Mouse (Mus musculus): Measurements from ENCODE around the gene Osgin1.

The Osgin1 gene

DNA sequence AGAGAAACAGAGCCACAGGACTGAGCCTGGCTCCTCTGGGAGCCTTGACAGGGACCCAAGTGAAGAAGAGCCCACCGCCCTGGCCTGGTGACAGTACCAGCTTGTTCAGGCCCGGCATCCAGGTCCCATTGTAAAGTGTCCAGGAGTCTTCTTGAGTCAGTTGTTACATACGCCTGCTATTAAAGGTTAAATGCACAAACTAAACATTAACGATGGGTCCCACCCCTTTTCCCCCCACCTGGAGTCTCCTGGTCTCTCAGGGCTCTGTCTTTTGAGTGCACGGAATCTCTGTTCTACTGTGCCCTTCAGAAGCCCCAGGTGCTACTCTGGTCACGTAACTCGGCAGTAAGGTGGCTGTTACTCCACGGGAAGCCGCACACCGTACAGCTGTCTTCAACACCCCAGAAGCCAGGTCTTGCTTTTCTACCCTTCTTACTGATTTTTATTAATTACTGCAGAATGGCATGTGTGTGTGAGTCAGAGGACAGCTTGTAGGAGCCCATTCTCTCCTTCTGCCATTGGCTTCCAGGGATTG is 9.7 kb upstream of the Osgin1 start:
- no peak for DNase-seq (ENCODE audit: low spot score in 2 of 2)

DNA sequence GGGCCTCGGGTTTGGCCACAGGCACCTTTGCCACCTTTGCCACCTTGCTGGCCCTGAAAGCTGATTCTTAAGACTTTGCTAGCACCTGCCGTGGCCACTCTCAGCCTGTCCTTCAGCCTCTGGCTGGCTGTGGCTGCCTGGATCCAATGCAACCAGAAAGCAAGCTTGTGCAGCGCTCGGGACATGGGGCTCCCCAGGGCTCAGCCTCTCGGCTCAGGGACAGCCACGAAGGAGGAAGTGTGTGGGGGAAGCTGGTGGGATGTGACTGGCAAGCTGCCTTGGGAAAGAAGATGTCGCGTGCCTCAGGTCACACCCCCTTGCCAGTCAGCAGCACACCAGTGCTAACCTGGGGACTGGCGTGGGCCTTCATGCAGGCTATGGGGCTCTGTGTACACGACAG is 9.2 kb upstream of the Osgin1 start:
- no peak for DNase-seq (ENCODE audit: low spot score in 2 of 2)

DNA sequence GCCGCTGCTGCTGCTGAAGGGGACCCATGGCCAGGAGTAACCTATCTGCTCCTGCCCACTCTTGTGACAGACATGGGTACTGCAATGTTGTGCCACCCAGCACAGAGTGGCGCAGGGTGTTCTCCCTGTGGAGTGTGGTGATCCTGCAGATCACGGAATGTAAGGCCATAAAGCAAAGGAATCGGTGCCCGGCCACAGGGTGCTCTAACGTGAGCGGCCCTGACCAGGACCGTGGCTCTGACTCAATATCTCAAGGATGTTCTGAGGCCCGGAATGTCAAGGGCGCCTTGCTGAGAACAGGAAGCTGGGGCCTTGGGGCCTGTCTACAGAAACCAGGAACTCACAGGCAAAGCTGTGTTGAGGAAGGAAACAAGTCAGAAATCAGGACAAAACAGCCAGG is 8.4 kb upstream of the Osgin1 start:
- DNase-seq (ENCODE audit: low spot score in 2 of 2) = no peak

DNA sequence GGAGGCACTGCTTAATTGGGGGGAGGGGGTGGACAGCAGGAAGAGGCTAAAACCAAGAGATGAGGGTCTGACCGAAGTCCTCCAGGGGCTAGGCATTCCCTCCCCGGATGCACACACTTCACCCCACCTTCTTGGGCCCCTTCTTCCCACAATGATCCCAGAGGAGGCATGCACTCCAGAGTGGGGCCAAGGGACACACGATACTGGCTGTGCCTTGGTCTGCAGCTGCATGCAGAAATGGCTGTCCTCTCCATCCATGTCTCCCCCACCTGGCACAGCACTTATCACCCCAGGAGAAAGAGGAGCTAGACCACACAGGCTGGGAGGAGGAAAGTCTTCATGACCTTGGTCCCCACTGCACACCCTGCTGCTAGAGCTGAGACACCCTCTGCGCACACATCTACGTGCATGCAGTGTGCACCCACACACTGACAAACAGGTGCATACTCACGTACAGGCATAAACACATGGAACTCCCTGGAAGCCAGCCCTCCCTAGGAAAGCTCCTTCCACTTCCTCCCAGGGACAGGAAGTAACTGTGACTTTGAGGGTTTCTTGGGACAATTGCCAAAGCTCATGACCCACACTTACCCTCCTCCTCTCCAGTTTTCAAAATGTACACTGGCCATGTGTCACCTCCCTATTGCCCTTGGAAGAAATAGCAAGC is 7.7 kb upstream of the Osgin1 start:
- DNase-seq (ENCODE audit: low spot score in 2 of 2) = no peak

DNA sequence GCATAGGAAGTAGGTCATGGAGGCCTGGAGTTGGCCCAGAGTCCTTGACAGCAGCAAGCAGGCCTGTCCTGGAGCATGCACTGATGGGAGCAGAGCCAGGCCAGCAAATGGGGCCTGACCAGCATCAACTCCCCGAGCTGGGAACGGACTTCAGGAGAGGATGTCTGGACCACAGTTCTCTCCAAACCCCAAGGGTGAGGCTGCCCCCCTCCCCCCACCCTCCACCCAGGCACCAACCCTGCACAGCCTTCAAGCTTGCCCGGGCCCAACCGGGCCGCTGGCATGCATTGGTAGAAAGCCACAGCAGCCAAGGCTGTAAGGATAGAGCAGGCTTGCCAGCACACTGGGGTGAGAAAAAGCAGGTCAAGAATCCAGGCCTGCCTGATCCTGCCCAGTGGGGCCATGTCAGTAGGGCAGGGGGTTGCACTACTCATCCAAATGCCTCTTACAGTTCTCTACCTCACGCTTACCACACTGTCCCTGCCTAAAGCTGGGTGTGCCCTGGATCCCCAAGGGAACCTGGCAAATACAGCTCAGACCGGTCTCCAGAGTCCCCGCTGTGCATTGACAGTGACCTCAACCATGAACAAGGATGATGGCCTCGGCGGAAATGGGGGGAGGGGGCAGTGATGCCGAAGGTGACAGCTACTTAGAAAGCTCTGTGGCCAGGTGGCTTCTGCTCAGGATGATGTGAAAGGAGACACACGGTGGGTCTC is 6.1 kb upstream of the Osgin1 start:
- DNase-seq (ENCODE audit: low spot score in 2 of 2) = no peak

DNA sequence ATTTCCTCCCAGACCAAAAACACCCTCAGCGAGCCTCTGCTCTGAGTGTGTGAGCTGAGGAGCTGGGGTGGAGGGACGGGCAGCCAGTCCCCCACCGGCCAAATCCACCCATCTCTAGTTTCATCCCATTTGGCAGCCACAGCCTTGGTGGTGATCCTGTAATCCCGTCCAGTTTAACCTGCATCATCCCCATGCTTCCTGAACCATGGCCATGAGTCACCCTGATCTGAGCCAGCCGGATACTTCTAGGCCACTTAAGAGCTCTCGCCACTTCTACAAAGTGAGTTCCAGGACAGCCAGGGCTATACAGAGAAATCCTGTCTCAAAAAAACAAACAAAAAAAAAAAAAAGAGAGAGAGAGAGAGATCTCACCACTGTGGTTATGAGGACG is 5.6 kb upstream of the Osgin1 start:
- no peak for DNase-seq (ENCODE audit: low spot score in 2 of 2)

DNA sequence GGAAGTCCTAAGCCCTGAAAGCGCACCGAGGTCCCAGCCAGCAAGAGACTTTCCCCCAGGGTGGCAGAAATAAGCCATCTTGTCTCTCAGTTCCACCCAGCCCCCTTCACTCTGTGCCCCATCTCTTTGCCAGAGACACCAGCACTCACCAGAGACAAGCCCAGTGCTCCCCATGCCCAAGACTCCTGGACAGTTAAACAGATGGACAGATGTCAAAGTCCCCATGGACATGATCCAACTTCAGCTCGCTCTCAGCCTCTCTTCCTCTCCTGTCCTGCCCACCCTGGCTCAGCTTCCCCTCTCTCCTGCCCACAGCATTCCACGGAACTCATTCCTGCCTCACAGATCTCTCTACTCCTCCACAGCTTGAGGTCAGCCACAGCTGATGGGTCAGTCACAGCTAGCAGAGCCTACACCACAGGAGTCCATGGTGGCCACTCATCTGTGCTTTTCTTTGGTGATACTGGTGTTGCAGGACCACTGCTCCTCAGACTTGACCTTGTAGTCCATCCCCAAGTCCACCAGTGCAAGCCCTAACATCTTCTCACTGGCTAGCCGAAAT is 5.1 kb upstream of the Osgin1 start:
- no peak for DNase-seq (ENCODE audit: low spot score in 2 of 2)

DNA sequence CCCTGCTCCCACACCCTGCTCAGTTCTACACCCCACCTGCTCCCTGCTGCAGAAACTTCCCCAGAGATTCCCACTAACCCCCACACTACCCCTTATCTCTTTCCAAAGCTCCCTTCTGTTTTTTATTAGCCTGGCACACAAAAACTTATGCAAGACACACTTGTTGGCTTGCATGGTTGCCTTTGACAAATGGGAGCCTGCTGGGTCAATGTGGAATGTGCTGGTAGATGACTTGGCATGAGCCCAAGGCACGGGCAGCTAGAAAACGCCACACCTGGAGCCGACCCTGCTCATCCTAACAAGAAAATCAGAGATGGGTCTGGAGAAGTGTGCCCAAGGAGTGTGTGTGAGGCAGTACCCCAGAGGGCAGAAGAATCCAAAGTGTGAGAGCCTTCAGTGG is 4.4 kb upstream of the Osgin1 start:
- DNase-seq (ENCODE audit: low spot score in 2 of 2) = no peak

DNA sequence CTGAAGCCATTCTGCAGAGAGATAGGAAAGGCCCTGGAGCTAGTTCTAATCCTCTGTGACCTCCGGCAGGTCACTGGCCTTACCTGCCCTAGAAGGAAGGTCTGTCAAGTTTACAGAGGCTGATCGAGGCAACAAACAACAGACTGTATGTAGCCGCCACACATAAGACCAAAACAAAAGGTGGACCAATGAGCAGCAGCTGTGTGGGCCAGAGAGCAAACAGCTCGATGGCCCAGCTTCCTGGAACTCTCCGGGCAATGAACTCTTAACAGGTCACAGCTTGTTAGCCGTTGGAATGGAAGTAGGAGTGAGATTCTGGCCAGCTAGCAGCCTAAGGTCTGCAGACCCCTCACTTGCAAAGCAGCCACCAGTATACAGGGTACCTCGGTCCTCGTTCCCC is 3.7 kb upstream of the Osgin1 start:
- DNase-seq (ENCODE audit: low spot score in 2 of 2) = no peak

DNA sequence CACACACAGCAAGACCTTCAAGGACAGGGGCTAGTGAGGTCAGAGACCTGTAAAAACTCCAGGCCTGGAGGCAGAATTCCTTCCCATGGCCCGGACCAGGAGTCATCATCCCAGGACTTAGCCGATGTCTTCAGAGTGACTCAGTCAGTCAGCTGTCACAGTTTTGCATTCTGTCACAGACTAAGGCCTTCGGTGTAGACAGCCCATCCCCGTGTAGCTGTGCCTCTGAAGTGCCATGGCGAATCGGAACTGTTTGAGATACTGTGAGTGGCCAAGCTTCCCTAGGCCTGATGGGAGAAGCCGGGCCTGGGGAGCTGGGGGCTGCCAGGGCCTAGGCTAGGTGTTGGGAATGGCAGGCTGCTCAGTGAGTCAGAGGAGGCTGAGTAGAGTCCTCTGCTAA is 3.2 kb upstream of the Osgin1 start:
- no peak for DNase-seq (ENCODE audit: low spot score in 2 of 2)

DNA sequence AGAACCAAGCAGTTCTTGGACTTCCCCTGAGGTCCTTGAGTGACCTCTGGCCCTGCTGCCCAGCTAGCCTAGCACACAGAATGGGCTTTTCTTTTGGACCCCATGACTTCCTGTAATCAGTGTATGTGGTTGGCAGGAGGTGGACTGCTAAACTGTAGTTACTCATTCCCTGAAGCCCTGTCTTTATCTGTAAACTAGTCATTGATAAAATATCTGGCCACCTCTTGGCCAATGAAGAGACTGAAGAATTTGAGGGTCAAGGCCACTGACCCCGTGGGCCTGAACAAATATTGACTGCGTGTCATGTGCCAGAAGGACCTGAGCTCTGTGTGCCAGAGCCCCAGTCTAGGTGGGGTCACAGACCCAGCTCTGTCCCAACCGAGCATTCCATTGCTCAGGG is 1.6 kb upstream of the Osgin1 start:
- no peak for DNase-seq (ENCODE audit: low spot score in 2 of 2)

DNA sequence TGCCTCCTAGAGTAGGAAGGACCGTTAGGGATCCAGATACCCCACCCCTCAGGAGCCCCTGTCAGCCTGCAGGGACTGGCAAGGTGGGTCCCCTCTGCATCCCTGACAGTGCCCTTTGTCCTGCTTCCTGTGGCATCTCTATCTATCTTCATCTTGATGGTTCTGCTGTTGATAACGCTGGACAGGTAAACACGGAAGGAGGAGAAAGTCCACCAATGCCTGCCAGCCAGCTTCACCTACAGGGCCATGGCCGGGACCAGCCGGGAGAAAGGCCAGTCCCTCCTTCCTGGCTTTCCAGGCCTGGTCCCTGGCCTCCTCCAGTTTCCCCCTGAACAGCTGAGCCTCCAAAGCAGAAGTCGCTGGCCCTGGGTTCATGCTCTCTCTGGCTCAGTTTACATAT is 645 bp downstream of the Osgin1 start:
- no peak for DNase-seq (ENCODE audit: low spot score in 2 of 2)

DNA sequence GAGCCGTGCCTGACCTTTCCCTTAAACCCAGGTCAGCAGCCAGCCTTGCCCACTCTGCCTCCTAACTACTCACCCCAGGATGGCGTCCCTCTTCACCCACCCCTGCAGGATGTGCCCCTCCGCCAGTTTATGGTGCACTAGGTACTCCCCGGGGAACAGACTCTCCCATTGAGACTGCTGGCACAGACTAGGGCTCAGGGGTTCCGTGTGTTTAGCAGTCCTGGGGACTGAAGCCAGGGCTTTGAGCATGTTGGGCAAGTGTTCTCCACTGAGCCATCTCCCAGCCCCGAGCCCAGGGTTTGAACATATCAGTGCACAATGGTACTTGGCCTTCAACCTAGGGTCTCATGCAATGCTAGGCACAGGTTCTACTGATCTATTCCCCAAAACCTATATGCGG is 1.6 kb downstream of the Osgin1 start:
- DNase-seq (ENCODE audit: low spot score in 2 of 2) = no peak

DNA sequence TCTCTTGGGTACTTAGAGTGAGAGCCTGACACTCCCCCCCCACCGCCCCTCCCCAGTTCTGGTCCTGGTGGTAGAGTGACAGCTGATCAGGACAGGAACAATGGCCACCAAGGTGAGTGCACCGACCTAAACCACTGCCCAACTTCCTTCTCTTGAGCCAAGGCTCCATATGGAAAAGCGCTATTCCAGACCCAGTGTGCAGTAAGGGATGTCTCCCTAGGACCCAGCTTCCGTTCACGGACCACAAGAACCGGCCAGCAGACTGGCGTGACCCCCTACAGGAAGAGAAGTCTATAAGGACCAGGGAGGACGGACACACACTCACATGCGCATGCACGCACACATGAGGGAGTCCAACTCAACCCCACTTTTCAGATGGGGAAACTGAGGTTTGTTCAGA is 2.4 kb downstream of the Osgin1 start:
- DNase-seq (ENCODE audit: low spot score in 2 of 2) = no peak

DNA sequence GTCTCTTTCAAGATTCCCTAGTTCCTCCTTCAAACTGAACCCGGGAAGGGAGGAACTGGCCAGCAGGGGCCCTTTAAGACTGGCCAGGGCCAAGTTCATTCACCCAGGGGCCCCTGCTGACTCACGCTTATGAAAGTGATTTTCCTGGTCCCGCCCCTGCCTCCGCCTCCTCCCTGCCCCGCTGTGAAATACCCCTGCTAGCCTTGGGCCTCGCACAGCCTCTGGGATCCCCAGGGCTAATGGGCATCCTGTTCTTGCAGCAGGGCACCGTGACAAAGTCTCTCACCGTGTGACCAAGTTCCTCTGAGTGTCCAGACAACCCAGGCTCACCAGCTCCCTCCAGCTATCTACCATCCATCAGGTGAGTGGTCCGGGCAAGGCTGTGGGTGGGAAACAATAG is 3.0 kb downstream of the Osgin1 start:
- no peak for DNase-seq (ENCODE audit: low spot score in 2 of 2)

DNA sequence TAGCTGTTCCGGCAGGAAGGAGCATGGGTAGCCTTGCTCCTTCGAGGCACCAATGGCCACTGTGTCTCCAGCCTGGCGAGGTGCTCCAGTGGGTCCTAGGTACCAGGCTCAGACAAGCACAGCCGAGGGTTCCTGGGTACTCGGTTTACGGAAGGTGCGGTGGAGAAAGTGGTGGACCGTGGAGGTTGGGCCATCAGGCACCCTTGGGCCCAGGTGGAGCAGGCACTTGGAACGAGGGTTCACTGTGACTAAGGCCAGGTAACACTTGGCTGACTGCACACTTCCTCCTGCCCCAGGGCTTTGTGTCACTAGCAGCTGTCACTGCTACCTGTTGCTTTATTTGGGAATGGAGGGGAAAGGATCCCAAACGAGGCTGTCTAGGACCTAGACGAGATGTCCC is 3.6 kb downstream of the Osgin1 start:
- no peak for DNase-seq (ENCODE audit: low spot score in 2 of 2)

DNA sequence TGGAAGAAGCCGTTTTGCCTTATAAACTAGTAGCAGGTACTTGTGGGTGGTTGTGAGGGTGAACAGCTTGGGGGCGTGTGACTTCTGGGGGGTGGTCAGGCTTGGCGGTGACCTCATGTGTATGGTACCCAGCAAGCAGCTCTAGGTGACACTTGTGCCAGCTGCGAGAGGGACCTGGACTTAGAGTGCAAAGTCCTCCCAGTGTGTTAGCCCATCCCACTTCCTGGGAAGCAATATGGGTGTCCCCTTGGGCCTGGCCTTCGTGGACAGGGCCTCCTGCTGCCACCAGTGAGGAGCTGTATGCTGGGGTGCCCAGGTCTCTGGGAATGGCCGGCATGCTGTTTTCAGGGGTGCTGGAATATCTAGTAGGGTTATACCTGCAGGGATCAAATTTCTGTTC is 5.0 kb downstream of the Osgin1 start:
- DNase-seq (ENCODE audit: low spot score in 2 of 2) = no peak

DNA sequence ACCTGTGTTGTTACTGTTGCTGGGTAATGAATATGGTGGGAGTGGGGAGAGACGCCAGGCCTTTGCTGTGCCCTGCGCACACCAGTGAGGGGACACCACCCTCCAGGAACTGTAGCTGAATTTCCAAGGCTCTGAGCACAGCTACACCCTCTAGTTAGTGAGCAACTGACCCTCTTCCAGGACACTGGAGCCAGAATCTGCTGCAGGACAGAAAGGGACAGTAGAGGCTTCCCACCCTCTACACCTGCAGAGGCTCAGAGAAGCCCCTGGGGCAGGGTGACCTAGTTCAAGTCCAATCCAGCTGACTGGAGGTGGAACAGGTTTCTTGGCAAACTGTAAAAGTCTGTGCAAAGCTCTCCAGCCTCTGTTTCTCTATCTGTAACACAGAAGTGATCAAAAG is 5.5 kb downstream of the Osgin1 start:
- DNase-seq (ENCODE audit: low spot score in 2 of 2) = no peak

DNA sequence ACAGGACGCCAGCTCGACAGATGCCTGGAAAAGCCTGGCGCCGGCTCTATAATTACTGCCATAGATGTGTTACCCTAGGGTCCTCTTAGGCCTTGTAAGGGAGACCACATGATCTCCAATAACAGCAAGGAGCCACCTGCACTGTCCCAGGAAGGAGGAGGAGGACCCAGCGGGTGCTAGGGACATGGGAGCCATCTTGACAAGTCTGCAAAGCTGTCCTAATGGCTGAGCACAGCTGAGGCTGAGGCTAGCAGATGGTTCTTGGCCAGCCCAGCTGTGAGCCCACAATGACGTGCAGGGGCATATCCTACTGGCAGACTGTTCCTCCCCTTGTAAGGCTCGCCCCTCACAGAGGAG is 5.9 kb downstream of the Osgin1 start:
- DNase-seq (ENCODE audit: low spot score in 2 of 2) = no peak

DNA sequence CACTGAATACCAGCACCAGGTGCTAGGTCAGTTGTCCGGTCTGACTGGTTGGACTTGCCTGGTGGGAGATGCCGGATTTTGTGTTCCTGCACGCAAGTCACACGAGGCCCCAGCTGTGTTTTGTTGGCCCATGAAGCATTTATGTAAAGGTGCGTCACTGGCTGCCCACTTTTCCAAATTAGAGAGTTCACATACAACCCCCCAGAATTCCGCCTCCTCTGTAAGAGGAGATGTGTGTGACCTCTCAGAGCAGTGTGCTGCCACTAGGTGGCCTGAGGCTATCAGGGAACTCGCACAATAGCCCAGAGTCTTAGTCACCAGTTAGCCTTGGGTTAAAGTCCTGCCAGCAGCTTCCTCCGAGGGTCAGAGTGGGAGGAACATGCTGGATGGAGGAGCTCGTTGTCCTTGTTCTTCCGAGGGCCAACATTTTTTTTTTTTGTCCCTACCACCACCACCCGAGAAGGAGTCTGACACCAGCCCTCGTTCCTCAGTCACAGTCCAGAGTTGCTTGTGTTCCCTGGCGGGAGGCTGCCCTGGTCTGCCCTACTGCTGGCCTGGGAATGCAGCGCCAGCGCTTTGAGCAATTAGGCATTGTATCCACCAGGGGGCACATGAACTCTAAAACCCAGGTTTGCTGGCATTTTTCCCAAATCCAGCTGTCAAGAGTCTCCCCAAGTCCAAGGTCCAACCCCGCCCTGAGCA is 6.5 kb downstream of the Osgin1 start:
- DNase-seq (ENCODE audit: low spot score in 2 of 2) = no peak

DNA sequence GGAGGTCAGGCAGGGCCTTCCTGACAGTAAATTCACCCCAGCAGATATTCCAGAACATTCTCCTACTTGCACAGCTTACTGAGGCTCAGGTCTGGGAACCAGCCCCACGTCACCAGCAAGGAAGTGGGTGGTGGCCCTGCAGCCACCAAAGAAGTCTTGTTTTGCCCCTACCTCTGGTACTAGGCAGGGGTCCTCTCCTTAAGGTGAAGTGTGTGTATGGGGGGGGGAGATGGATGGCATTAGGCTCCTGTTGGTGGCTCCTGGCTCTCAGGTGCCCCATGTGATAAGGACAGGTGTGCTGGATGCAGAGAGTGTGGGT is 7.0 kb downstream of the Osgin1 start:
- DNase-seq (ENCODE audit: low spot score in 2 of 2) = no peak

DNA sequence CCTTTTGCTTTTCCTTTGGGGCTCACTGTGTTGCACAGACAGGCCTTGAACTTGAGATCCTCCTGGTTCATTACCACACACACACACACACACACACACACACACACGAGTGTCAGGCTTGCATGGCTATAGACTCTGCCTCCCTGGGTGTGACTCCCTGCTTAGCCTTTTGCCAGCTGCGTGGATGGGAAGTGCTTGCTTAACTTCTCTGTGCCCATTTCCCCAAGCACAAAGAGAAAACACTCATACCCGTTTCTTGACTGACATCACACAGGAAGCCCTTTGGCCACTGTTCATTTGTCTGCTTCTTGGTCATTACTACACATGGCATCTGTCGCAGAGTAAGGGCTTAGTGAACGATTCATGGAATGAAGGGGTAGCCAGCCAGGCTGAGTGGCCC is 8.1 kb downstream of the Osgin1 start:
- DNase-seq (ENCODE audit: low spot score in 2 of 2) = no peak

DNA sequence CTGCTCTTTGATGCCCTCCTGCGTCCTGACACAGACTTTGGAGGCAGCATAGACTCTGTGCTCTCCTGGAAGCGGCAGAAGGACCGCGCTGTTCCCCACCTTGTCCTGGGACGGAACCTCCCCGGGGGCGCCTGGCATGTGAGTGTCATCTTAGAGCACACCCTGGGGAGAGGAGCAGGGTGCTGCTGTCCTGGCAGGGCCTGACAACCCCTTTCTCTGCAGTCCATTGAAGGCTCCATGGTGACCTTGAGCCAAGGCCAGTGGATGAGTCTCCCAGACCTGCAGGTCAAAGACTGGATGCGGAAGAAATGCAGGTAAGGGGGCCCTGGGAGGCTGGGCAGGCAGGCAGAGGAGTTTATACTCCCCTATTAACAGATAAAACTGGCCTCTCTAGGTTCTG is 9.0 kb downstream of the Osgin1 start:
- no peak for DNase-seq (ENCODE audit: low spot score in 2 of 2)
